Mouse (Mus musculus): ENCODE measurements around the gene Gpr161.
A peak's percentile ranks its signal among the peaks of the same experiment; 100 is the strongest.
"Not testable (repeated sequence)": the region's sequence is repeated elsewhere in the genome, so short reads cannot be mapped to it uniquely, and the experiment has no call there.

The Gpr161 gene

GRCm38 (mm10) chr1:165316361-165316760 is 20.8 kb downstream of the Gpr161 start:
- DNase-seq (ENCODE audit: low read depth) = no peak

DNA sequence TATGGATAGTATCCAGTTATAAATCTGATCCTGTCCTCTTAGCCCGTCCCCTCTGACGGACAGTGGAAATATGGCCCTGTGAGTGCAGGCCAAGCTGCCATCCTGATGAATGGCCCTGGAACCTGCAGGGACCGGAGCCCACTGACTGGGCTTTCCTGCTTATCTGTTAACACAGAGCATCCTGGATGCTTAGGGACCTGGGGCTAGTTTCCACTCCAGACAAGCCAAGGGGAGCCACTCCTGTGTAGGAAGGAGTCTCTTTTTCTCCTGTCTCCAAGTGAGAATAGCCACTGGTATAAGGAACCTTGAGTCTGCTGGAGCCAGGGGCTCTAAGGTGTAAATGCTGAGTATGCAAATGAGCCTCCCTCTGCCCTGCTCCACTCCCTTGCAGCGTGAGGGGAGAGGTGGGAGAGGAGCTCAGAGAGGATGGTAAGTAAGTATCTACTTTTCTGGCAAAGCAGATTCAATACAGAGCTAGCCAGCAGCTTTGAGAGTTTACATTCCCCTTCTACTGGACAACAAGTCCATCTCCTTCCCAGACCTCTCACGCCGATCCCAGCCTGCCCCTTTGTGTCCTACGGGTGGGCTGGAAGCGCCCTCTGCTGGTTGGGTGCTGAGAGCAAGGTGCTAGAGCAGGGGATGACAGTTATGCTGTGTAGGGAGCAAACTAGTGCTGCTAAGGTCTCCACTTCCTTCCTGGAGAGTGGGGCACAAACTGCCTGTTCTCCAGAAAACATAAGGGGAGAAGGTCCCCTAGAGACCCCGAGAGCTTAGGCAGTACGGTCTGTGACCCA is 24.7 kb downstream of the Gpr161 start:
- DNase-seq (ENCODE audit: low read depth) = peak; percentile 35

DNA sequence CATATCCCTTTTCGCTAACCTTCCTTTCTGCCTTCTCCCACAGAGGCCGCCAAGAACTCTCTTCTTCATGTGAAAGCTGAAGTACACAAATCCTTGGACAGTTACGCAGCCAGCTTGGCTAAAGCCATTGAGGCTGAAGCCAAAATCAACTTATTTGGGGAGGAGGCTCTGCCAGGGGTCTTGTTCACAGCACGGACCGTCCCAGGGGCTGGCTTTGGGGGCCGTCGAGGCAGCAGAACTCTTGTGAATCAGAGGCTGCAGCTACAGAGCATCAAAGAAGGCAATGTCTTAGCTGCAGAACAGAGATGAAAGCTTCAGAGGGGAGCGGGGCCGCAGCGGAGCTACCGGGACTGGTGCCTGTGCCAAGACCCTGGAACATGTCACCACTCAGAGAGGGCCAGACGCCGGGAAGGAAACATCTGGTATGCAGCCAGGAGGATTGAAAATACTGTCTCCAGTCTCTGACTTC is 25.8 kb downstream of the Gpr161 start:
- no peak for DNase-seq (ENCODE audit: low read depth)

DNA sequence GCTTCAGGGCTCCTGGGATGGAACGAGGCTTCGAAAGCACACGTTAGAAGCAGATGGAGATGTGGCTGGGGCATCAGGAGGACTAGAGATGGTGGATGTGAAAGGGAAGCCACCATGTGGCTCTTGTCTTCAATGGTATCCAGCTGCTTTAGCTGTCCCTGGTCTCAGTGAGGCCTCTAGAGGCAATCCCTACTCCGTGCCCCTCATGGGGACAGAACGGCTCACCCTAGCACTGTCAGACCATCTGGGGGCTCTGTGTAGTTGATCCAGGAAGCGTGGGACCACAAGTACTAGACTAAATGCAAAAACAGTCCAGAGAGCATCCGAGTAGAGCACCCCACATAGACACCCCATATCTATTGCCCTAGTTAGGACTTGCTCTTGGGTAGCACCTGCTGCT is 26.3 kb downstream of the Gpr161 start:
- no peak for DNase-seq (ENCODE audit: low read depth)

GRCm38 (mm10) chr1:165322934-165323333 is 27.3 kb downstream of the Gpr161 start:
- DNase-seq (ENCODE audit: low read depth) = no peak

GRCm38 (mm10) chr1:165327370-165327769 is 31.8 kb downstream of the Gpr161 start:
- DNase-seq (ENCODE audit: low read depth) = no peak

DNA sequence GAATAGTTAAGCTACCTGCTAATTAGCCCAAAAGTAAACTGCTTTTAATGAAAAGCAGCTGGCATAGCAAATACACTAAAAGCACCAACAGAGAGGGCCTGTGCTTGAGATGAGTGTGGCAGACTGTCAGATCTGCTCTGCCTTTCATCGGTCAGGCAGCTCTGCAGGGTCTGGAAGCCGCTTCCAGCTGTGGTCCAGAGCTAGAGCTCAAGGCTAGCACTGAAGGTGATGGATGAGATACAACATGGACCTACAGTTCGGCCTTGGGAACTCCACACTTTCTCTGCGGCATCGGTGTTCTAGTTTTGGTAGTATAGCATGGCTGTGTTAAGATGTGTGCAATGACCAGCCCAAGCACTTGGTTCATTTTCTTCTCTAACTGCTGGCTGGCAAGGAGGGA is 32.2 kb downstream of the Gpr161 start:
- no peak for DNase-seq (ENCODE audit: low read depth)

DNA sequence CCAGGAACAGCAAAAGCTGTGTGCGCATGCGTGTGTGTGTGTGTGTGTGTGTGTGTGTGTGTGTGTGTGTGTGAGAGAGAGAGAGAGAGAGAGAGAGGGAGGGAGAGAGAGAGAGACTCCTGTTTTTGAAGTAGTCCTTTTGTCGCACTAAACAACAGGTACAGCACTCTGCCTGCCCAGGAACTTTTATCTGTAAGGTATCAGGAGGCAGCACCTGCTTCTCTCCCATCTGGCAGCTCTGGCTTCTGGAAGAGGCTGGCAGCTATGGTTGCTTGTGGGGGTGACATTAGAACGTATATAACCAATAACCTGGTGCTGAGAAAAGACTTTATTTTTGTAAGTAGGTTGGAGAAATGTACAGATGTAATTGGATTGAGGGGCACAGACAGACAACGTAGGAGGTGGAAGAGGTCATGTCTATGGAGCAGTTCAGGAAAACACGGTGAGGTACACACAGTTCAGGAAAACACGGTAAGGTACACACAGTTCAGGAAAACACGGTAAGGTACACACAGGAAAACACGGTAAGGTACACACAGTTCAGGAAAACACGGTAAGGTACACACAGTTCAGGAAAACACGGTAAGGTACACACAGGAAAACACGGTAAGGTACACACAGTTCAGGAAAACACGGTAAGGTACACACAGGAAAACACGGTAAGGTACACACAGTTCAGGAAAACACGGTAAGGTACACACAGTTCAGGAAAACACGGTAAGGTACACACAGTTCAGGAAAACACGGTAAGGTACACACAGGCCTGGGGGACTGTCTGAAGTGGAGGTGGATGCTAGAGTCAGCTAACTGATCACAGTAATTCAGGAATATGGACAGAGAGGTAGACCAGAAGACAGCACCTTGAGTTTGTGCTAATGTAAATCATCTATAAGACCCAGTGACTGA is 33.0 kb downstream of the Gpr161 start:
- DNase-seq (ENCODE audit: low read depth) = not testable (repeated sequence)

DNA sequence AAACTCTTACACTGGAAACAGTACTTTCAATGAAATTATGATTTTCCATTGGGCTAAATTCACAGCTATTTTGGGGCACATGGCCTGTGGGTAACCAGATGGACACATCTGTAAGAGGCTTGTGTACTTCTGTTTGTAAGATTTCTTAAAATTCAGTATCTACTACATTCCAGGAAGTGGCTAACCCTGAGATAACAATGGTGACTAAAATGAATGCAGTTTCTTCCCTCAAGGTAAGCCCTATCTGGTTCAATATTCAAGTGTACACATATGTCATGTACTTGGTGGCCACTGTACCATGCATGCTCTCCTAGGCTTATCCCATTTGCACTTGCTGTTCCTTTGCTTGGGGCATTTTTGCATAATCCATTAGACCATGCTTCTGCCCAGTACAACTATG is 35.3 kb downstream of the Gpr161 start:
- DNase-seq (ENCODE audit: low read depth) = no peak

DNA sequence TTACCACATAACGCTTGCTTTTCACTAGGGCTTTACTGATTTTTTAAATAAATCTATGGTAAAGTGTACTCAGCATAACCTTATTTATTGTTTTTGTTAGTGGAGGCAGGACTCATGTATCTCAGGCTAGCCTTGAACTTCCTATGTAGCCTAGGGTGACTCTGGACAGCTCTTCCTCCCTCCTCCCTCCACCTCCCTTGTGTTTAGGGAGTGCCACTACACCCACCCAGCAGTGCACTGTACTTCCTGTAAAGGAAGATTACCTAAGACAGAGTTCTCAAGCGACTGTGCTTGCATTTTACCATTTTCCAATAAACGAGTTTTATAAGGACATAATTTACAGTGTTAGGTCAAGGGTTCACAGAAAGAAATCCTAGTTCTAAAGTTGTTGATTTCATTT is 37.2 kb downstream of the Gpr161 start:
- DNase-seq (ENCODE audit: low read depth) = no peak

DNA sequence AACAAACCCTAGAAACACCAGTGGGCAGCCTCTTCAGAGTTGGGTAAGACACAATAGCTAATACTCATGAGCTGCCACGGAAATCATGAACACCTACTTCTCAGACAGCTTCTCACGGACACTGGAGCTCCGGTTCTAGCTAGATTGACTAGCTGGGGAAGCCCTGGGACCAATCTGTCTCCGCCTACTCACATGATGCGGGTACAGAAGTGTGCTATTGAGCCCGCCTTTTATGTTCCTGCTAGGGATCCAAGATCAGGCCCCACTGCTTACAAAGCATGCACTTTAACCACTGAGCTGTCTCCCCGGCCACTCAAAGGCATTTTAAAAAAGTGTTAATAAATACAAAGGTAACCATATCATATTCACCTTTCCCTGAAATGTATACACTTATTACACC is 46.5 kb downstream of the Gpr161 start:
- no peak for DNase-seq (ENCODE audit: low read depth)

DNA sequence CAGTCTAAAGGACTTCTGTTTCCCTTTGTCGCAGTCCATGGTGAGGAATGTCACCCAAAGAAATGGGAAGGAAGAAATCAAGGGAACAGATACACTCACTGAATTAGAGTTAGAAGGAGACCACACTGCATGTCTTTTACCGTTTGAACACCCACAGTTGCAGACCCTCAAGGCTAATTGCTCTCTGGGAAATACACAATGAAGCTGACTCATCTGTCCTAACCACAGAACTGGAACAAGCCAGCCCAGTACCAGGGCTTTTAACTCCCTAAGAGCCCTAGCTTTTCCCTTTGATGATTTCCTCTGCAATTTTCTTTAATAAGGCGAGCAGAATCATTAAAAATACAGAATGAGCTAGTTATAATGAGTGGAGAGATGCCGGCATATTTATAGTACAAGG is 48.9 kb downstream of the Gpr161 start:
- DNase-seq (ENCODE audit: low read depth) = no peak

DNA sequence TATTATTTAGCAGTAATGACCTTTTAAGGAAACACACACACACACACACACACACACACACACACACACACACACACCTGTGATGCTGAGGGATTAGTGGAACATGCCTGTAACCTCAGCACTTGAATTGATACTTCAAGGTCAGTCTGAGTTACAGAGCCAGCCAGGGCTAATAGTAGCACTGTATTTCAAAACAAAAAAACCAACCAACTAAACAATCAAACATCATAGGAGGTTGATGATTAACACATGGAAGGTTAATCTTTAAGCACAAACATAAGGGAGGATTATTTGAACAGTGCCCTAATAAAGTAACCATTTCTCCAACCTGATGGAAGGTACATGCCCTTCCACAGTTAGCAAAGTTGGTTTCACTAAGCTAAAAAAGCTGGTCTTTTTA is 53.0 kb downstream of the Gpr161 start:
- no peak for DNase-seq (ENCODE audit: low read depth)

DNA sequence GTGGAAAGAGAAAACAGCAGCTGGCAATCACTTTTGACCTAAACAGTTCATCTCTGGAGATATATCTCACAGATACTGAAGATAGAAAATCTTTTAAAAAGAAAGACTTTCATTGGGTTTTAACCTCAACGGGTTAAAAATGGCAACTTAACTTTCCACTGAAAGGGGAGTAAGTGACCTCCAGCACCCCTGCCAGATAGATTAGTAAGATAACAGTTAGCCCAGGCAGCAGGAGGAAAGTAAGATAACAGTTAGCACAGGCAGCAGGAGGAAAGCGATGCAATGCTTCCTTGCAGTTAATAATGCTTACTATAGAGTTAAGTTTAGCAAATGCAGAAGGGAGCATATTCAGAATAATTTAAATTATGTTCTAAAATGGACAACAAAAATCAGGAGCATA is 60.8 kb downstream of the Gpr161 start:
- no peak for DNase-seq (ENCODE audit: low read depth)

- DNase-seq (ENCODE audit: low read depth) = no peak
Measured at GRCm38 (mm10) chr1:165363271-165363670, 67.7 kb downstream of the Gpr161 start.

DNA sequence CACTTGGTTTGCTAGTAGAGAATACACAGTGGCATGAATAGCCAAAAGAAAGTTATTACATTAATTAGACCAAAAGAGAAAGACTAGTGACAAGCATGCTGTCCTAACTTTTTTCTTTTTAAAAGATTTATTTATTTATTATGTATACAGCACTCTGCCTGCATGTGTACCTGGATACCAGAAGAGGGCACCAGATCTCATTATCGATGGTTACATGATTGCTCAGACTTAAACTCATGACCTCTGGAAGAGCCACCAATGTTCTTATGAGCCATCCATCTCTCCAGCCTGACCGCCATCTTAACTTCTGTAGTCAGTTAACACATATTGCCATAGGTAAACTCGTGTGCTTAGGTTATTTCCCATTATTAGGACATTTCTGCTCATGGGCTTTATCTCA is 69.5 kb downstream of the Gpr161 start:
- DNase-seq (ENCODE audit: low read depth) = no peak

- DNase-seq (ENCODE audit: low read depth) = no peak
Measured at GRCm38 (mm10) chr1:165370990-165371389, 75.4 kb downstream of the Gpr161 start.

DNA sequence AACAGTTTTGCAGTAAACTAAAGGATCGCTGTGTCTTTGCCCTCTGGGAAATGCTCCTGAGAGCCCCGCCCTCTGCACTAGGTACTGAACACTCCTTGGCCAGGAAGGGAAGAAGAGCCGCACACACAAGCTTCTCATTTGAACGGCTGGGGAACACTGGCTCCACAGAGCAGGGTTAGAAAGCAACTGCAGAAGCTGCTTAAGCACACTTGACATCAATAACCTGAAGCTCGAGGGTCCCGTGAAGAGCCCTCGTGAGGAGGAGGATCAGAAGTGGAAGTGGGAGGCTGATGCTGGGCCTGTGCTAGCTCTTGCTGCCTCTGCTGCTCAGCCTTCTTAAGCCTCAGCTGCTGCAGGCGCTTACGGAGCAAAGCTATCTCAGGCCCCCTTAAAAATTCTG is 78.2 kb downstream of the Gpr161 start:
- no peak for DNase-seq (ENCODE audit: low read depth)
